14 mouse cellular contexts compared by ENCODE assay signal in the genomic region with DNA sequence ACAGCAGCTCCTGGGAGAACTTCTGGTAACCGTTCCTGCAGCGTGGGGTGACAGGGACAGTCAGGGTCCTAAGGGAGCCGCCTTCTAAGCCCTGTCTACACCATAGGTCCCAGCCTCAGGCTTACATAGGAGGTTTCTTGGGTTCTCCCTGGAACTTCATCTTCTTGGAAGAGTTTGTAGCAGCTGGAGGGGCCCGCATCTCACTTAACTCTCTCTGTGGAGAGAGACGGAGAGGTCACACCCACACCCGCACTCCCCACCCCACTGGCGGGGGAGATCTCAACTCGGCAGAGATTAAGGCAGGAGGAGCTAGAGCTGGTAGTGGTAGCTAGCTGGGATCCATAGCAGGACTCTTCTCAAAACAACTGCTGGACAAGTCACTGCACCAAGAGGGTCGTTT. TPM values are rescaled to one million over a fixed set of nuclear protein-coding genes. Genes with fewer than 3 reads are reported as not detected.
"Had no signal": no experiment of that assay in that cellular context is flagged by ENCODE, and none has a peak within 500 bp of the region (broad histone marks: within the 10 kb centered on the region; RNA-seq: fewer than 3 reads in every experiment).

No protein-coding gene starts in this region.

- H3K9me3 ChIP-seq: limb, embryonic 12.5 days; lung, embryonic 15.5 days; megakaryocyte, embryonic 14.5 days; midbrain, embryonic 15.5 days; neural tube, embryonic 12.5 days had no signal

- H3K27ac ChIP-seq: kidney, postnatal 0 days; limb, embryonic 12.5 days; lung, embryonic 15.5 days; macrophage; neural tube, embryonic 12.5 days had no signal

- DNase-seq: kidney, postnatal 36 days; layer of hippocampus, adult 9-11 months; lung, postnatal 14 days had no signal

- H3K4me3 ChIP-seq: lung, embryonic 15.5 days had no signal

- H3K4me2 ChIP-seq: midbrain, embryonic 11.5 days had no signal

- H3K9ac ChIP-seq: limb, embryonic 12.5 days; lung, embryonic 15.5 days; neural tube, embryonic 12.5 days had no signal

- H3K27me3 ChIP-seq: limb, embryonic 12.5 days; lung, embryonic 15.5 days; megakaryocyte, embryonic 14.5 days; midbrain, embryonic 15.5 days; neural tube, embryonic 12.5 days had no signal

RNA-seq across cellular contexts. Expression of a gene that starts 39.6 kb away (rescaled TPM):
- total RNA-seq: monocyte, adult 5-6 weeks; neutrophil, adult 5-6 weeks had no signal
- polyA plus RNA-seq: kidney, postnatal 0 days; macrophage; neural tube, embryonic 12.5 days had no signal

RNA-seq across cellular contexts. Expression of a gene that starts 57.9 kb away (rescaled TPM):
- polyA plus RNA-seq: macrophage; urinary bladder, adult 2 months had no signal
